Mouse (Mus musculus): ENCODE results near the gene Gm1673.

Gene Gm1673

DNA sequence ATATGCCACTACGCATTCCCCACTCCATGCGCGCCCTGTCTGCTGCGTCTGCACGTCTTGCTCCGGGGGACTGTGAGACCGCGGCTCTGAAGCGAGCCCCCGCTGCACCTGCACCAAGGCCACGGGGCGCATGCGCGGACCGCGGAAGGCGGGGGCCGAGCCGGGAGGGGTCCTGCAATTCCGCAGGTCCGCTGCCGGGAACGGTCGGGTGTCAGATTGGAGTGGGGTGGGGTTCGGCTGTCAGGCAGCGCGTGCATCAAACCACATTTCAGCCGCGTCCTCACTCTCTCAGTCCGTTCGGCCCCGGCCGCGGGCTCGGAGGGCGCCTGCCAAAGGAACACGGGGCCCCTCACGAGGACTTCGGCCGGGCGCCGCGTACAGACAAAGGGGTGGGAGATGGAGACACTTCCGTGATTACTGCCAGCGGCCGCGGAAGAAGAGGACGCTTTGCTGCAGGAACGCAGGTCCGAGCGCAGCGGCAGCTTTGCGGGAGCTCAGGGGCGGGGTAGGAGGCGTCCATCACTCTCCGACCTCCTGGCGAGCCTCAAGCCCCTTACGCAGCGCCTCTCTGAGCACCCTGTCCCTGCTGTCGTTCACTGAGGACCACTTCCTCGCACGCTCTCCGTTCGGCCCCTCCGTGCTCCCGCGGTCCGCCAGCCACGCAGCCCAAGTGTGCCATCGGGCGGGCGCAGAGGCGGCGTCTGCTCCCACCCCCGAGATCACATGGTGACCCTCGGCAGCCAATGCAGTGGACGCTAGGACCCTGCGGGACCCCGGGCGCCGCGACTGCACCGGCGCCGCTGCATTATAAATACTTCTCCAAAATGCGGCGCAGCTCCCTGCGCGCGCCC lies 12.8 kb downstream of the Gm1673 start, which contains the start of gene Nat8l:
Nat8l (plus strand) TSS at position 142 of the 851 bp plus-strand sequence.
- in situ Hi-C loops (cut with MboI; ENCODE audit: low pct_unique_long_range_greater_than_20kb in 1 of 2, low sequenced_read_pairs in 2 of 2, unreplicated experiment in 1 of 2) = no loop called here

DNA sequence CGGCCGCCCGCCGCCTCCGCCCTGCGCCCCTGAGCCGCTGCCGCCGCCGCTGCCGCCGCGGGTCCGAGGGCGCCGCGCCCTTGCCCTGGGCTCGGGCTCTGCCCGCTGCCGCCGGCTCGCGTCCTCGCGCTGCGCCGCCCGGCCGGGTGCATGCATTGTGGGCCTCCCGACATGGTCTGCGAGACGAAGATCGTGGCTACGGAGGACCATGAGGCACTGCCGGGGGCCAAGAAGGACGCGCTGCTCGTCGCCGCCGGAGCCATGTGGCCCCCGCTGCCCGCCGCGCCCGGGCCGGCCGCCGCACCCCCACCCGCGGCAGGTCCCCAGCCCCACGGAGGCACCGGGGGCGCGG lies 13.4 kb downstream of the Gm1673 start:
- in situ Hi-C loops (cut with MboI; ENCODE audit: low pct_unique_long_range_greater_than_20kb in 1 of 2, low sequenced_read_pairs in 2 of 2, unreplicated experiment in 1 of 2) = no loop called here

- in situ Hi-C loops (cut with MboI; ENCODE audit: low pct_unique_long_range_greater_than_20kb in 1 of 2, low sequenced_read_pairs in 2 of 2, unreplicated experiment in 1 of 2) = no loop called here
Observed at GRCm38 (mm10) chr5:33997051-33997741, 14.0 kb downstream of the Gm1673 start.

DNA sequence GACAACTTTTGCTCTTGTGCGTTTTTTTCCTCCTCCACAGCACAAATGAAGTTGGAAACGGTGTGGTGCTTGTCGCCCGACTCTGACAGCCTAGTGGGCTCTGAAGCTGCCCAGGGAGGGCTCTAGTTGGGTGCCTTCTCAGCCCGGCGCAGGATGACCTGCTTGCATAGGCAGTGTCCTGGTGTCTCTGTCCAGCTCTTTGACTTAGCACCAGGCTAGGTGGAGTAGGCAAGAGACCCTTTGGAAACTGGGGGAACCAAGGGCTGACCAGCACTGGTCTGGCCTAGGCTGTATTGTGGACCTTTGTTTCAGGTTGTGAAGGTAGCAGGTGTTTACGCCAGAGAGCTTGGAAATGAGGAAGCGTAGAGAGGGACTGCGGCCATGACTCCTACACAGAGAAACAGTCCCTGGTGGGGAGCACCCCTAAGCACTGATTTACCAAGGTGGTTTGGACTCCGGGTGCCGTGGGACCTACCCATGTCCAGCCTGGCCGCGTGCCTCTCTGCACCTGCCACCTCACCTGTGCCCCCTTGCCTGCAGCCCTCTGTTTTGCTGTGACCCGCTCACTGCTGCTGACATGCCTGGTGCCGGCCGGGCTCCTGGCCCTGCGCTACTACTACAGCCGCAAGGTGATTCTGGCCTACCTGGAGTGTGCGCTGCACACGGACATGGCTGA lies 14.7 kb downstream of the Gm1673 start:
- in situ Hi-C loops (cut with MboI; ENCODE audit: low pct_unique_long_range_greater_than_20kb in 1 of 2, low sequenced_read_pairs in 2 of 2, unreplicated experiment in 1 of 2) = no loop called here

- in situ Hi-C loops (cut with MboI; ENCODE audit: low pct_unique_long_range_greater_than_20kb in 1 of 2, low sequenced_read_pairs in 2 of 2, unreplicated experiment in 1 of 2) = no loop called here
Observed at GRCm38 (mm10) chr5:33998505-33998877, 15.3 kb downstream of the Gm1673 start.

DNA sequence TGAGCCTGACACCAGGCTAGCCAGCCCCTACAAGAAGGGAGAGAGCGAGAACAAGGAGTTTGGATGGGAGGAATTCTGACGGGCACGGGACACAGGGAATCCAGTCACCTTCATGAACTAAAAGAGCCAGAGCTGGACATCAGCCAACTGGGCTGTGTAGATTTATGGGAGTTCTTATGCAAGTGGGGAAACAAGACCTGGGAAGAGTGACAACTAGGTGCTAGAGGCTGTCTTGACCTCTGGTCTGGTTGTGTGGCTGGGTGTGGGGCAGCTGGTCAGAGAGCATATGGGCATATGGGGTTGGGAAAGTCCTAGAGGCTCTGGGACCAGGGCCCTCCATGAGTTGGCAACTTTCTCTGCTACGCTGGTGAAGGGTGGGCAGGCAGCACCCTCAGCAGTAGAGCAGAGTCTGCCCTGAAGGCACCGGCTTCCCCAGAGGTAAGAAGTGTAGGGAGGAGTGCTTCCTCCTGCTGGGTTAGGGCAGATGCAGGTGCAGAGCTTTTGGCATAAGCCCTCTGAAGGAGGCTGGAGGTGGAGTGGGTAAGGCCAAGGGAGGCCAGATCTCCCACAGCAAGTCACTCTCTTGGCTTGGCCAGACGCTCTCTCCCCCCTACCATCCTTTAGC lies 16.3 kb downstream of the Gm1673 start:
- in situ Hi-C loops (cut with MboI; ENCODE audit: low pct_unique_long_range_greater_than_20kb in 1 of 2, low sequenced_read_pairs in 2 of 2, unreplicated experiment in 1 of 2) = no loop called here

DNA sequence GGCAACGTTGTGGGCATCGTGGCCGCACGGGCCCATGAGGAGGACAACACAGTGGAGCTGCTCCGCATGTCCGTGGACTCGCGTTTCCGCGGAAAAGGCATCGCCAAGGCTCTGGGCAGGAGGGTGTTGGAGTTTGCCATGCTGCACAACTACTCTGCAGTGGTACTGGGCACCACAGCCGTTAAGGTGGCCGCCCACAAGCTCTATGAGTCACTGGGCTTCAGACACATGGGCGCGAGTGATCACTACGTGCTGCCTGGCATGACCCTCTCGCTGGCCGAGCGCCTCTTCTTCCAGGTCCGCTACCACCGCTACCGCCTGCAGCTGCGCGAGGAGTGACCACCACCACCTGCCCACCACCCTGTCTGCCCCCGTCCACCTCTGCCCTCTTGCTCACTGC lies 17.6 kb downstream of the Gm1673 start:
- in situ Hi-C loops (cut with MboI; ENCODE audit: low pct_unique_long_range_greater_than_20kb in 1 of 2, low sequenced_read_pairs in 2 of 2, unreplicated experiment in 1 of 2) = no loop called here

GRCm38 (mm10) chr5:34001401-34001800 lies 18.2 kb downstream of the Gm1673 start:
- in situ Hi-C loops (cut with MboI; ENCODE audit: low pct_unique_long_range_greater_than_20kb in 1 of 2, low sequenced_read_pairs in 2 of 2, unreplicated experiment in 1 of 2) = no loop called here

DNA sequence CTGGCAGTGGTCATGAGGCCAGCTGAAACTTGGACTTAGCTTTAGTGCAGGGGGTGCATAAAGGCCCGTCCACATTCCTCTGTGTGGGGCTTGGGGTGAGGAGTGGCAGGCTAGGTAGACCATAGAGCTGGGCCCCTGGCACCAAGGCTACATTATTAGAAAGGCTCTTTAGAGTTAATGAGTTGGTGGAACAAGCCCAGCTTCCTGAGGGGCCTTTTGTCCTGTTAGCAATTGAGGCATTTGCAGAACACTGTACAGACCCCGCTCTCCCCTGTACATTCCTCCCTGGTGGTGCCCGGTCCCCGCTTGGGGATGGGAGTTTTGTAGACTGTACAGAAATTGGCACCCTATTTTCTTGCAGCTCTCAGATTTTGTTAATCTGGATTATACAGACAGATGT lies 19.4 kb downstream of the Gm1673 start:
- in situ Hi-C loops (cut with MboI; ENCODE audit: low pct_unique_long_range_greater_than_20kb in 1 of 2, low sequenced_read_pairs in 2 of 2, unreplicated experiment in 1 of 2) = no loop called here

DNA sequence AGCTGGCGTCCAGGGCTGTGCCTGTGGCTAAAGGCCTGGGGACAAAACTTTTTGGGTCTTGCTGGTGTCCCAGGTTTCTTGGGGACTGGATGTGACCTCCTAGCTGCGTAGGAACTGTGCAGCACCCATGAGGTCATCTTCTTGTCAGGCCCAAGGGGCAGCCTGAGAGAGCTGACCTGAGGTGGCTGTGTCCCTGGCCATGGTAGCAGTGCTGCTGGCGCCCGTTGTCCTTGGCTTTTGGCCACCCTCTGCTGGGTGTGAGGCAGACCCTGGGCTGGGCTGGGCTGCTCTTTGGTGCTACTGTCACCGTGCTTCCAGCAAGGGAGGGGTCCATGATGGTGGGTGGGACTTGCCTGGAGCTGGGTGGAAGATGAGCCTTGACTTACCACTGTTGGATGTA lies 21.4 kb downstream of the Gm1673 start:
- in situ Hi-C loops (cut with MboI; ENCODE audit: low pct_unique_long_range_greater_than_20kb in 1 of 2, low sequenced_read_pairs in 2 of 2, unreplicated experiment in 1 of 2) = no loop called here

GRCm38 (mm10) chr5:34006832-34007231 lies 23.6 kb downstream of the Gm1673 start:
- in situ Hi-C loops (cut with MboI; ENCODE audit: low pct_unique_long_range_greater_than_20kb in 1 of 2, low sequenced_read_pairs in 2 of 2, unreplicated experiment in 1 of 2) = no loop called here

DNA sequence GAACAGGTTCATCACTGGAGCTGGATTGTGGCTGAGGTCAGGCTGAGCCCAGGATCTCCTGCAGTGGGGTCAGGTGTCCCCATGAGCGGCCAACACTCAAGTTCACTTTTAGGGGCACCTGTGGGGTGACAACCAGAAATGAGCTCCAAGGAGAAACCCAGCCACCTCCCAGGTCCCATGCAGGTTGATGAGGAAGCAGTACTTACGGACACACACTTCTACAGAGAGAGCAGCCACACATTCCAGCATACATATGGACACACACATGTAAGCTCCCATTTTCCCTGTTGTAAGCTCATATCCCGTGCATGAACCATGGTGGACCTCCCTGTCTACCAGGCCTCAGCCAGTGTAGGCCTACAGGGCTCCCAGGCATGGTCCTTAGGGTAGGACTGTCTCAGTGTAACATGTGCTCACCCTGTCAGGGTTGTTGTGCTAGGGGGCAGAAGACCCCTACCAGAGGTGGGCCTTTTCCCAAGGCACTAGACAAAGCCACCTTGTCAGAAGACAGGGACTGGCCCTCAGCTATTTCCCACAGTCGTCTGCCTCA lies 24.2 kb downstream of the Gm1673 start:
- in situ Hi-C loops (cut with MboI; ENCODE audit: low pct_unique_long_range_greater_than_20kb in 1 of 2, low sequenced_read_pairs in 2 of 2, unreplicated experiment in 1 of 2) = no loop called here

DNA sequence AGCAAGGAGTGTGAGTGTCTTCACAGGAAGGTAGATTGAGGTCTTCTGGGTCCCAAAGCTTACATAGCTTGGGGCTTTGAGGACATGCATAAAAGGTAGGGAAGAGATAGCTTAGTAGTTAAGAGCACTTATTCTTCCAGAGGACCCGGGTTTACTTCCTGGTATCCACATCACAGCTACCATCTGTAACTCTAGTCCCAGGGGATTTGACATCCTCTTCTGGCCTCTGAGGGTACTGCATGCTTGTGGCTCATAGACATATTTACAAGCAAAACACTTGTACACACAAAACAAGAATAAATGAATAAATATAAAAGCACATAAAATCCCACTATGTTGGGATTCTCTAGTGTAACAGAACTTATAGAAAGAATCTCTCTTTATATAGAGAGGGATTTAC lies 31.4 kb downstream of the Gm1673 start:
- in situ Hi-C loops (cut with MboI; ENCODE audit: low pct_unique_long_range_greater_than_20kb in 1 of 2, low sequenced_read_pairs in 2 of 2, unreplicated experiment in 1 of 2) = no loop called here

GRCm38 (mm10) chr5:34018968-34019367 lies 35.7 kb downstream of the Gm1673 start:
- in situ Hi-C loops (cut with MboI; ENCODE audit: low pct_unique_long_range_greater_than_20kb in 1 of 2, low sequenced_read_pairs in 2 of 2, unreplicated experiment in 1 of 2) = no loop called here

DNA sequence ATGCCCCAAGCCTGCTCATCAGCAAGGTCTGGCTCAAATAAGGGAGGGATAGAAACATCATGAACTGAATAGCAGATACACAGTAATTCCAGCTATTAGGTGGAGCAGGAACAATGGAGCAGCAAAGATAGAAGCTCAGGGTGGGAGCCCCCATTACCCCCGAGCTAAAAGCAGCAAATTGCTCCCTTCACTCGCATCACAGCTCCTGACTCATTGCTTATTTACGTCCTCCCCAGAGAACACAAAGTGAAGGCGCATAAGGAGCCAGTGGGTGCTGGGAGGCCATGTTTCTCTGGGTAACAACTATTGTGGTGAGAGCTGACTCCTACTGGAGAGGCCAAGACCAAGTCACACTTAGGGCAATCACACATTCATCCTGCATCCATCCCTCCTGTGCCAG lies 46.9 kb downstream of the Gm1673 start:
- in situ Hi-C loops (cut with MboI; ENCODE audit: low pct_unique_long_range_greater_than_20kb in 1 of 2, low sequenced_read_pairs in 2 of 2, unreplicated experiment in 1 of 2) = no loop called here

DNA sequence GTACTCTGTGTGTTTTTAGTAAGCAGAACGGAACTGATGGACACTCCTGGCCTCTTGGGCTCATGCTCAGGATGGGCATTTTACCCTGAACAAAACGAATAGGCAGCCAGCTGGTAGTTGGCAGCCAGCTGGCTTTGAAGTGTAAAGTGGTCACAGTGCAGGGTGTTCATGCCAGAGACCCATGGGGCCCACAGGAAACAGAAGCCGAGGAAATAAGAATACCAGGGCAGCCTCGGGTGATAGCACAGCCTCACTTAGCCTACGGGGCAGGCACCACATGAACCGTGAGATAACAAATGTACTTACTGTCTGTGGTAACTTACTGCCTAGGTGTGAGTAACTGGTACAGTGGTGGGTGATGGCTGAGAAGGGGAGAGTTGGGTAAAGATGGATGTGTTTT lies 47.8 kb downstream of the Gm1673 start:
- in situ Hi-C loops (cut with MboI; ENCODE audit: low pct_unique_long_range_greater_than_20kb in 1 of 2, low sequenced_read_pairs in 2 of 2, unreplicated experiment in 1 of 2) = no loop called here

GRCm38 (mm10) chr5:34032520-34032919 lies 49.3 kb downstream of the Gm1673 start:
- in situ Hi-C loops (cut with MboI; ENCODE audit: low pct_unique_long_range_greater_than_20kb in 1 of 2, low sequenced_read_pairs in 2 of 2, unreplicated experiment in 1 of 2) = no loop called here
